Mouse (Mus musculus) lung, postnatal 10 days (tissue): Measurements from ENCODE around the gene Pih1d2.
A peak's percentile ranks its signal among the peaks of the same experiment; 100 is the strongest.

Experiments used
- DNase-seq: peaks from one replicate; pipeline ENCODE4 v3.0.0; 2021

Pih1d2 gene

DNA sequence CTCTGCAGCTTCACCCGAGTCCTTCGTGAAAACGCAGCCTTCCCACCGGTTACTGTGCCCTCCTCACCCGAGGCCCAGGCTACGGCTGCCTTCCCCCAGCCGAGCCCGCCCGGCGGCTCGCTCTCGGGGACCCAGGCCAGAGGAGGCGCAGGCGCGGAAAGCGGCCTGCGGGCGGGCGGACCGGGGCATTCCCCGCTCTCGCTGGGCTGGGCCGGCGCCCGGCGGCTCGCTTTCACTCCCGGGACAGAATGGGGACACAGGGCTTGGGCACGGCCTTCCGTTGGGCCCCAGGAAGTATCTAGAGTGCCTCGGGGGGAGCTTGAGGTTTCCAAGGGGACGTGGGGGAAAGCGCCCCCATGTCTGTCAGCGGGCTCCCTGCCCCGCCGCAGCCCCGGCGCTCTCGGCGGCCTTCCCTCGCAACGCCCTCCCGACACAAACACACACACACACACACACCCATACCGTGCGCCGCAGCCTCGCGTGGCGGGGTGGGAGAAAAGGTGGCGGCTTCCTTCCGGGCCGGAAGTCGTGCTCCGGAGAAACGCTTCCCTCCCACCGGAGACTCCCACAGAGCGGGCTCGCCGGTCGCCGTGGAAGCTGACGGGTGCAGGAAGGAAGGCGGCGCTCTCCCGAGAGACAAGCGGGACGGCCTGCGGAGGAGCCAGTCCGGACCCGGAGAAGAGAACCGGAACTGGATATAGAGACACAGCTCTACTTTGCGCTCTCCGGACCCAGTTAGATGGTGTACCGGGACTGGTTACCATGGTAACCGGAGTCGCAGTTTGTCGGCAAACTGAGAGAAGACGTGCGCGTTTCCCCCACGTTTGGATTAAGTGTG lies at the start of gene Pih1d2, which contains the start of gene Nkapd1:
Pih1d2 (plus strand) TSS at position 556 of the 838 bp plus-strand sequence.
Nkapd1 (minus strand) TSS at position 699 of the 838 bp plus-strand sequence.
- peak; percentile 94 for DNase-seq

GRCm38 (mm10) chr9:50567372-50567771 lies 49.7 kb upstream of the Pih1d2 start:
- DNase-seq = no peak

DNA sequence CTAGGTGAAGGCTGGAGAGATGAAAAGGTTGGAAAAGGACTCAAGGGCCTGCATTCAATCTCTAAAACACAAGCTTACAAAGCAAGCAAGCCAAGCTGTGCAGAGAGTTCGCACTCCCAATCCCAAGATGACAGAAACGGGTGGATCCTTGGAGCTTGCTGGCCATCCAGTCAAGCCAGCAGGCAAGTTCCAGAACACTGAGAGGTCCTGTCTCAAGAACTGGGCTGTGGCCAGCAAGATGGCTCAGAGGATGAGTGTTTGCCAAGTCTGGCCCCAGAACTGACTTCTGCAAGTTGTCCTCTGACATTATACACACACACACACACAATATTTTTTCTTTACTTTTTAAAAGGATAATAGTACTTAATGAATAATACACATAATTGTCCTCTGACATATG lies 49.2 kb upstream of the Pih1d2 start:
- no peak for DNase-seq

GRCm38 (mm10) chr9:50569599-50570525 lies 47.3 kb upstream of the Pih1d2 start:
- no peak for DNase-seq

- no peak for DNase-seq
These were observed 36.8 kb upstream of the Pih1d2 start for GRCm38 (mm10) chr9:50580370-50580769.

DNA sequence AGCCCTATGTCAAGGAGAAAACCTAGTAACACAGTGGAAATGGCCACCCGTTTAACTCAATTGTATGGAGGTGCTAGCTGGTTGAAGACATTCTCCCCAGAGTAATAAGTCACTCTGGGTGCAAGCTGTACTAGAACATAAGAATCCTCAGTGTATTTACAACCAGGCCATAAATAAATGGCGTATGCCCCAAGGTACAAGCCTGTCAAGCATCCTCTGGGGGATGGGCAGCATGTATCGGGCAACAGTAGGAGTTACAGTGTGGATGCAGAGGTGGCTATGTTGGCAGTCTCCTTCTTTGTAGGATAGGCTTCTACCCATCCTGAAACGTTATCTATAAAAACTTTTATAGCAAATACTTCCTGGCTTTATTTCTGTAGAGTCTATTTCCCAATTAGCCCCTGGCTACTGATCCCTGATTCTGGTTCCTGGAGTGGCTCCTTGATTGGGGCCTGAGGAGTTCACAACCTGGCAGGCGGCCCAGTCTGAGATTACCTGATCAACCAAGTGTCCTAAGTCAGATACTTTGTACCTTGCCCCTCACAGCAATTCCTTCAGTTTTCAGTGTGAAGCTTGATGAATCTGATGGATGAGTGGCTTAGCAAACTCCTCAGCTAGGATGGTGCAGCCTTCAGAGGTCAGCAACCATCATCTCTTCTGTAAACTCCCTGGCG lies 31.8 kb upstream of the Pih1d2 start:
- DNase-seq = no peak

- DNase-seq = no peak
These were observed 30.2 kb upstream of the Pih1d2 start for GRCm38 (mm10) chr9:50586955-50587354.

DNA sequence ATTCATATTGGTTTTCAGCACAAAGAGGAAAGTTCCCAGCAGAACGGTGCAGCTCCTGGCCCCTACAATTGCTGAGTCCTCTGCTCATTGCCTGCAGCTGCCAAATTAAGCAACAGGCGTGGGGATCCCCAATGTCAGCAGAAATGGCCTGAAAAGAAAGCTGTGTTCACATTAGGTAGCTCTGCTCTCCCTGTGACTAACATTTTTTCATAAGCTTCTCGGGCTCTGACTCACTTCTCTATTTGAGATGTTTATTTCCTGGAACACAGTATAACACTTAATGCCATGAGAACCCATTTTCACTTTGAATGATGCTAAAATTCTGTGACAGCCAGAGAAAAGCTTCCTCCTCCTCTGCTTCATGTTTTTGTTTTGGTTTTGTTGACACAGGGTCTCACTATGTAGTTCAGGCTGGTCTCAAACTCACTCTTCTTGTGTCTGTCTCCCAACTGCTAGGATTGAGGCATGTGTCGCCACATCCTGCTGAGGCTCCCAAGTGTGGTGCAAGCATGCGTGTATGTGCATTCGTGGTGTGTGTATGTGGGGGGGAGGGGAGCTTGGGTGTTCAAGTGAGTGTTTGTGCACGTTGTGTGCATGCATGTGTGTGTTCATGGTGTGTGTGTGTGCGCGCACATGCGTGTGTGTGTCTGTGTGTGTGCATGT lies 26.1 kb upstream of the Pih1d2 start:
- DNase-seq = peak; percentile 24

GRCm38 (mm10) chr9:50592955-50593354 lies 24.2 kb upstream of the Pih1d2 start:
- DNase-seq = no peak

DNA sequence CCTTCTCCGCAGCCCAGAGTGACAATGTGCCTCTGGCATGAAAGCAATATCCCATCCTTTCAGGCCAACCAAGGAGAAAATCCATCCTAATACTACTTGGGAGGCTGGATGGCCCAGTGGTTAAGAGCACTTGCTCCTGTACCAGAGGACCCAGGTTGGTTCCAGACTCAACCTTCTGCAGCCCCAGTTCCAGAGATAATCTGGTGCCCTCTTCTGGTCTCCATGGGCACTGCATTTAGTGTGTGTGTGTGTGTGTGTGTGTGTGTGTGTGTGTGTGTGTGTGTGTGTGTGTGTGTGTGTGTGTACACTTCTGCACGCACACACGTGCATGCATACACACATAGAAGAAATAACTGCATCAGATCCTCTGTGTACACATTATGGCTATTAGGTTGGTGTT lies 23.6 kb upstream of the Pih1d2 start:
- DNase-seq = peak; percentile 52

GRCm38 (mm10) chr9:50594794-50595417 lies 22.2 kb upstream of the Pih1d2 start:
- DNase-seq = no peak

GRCm38 (mm10) chr9:50596973-50597372 lies 20.1 kb upstream of the Pih1d2 start:
- no peak for DNase-seq

- DNase-seq = no peak
These were observed 15.6 kb upstream of the Pih1d2 start for GRCm38 (mm10) chr9:50601536-50601935.

- DNase-seq = no peak
These were observed 14.9 kb upstream of the Pih1d2 start for GRCm38 (mm10) chr9:50602055-50602845.

GRCm38 (mm10) chr9:50603189-50603997 lies 13.7 kb upstream of the Pih1d2 start, which contains the start of the genes Sdhd and Timm8b:
Gene Sdhd, minus strand, starts transcription at chr9:50603812.
Gene Timm8b, plus strand, starts transcription at chr9:50603910.
- peak; percentile 96 for DNase-seq

- DNase-seq = no peak
These were observed 13.2 kb upstream of the Pih1d2 start for GRCm38 (mm10) chr9:50603998-50604324.

DNA sequence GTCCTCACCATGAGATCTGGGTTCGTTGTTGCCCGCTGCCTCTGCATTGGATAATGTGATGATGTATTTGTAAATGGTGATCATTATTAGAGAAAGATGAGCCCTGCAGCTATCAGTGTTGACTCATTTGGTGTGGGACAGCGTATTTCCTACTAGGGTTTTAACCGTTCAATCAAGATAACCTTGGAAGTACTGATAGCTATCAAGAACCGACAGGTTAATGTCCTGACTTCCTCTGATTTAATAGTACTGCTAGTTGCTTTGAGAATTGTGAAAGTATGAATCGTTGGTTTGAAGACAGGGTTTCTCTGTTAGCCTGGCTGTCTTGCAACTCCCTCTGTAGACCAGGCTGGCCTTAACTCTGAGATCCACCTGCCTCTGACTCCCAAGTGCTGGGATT lies 12.8 kb upstream of the Pih1d2 start:
- no peak for DNase-seq

DNA sequence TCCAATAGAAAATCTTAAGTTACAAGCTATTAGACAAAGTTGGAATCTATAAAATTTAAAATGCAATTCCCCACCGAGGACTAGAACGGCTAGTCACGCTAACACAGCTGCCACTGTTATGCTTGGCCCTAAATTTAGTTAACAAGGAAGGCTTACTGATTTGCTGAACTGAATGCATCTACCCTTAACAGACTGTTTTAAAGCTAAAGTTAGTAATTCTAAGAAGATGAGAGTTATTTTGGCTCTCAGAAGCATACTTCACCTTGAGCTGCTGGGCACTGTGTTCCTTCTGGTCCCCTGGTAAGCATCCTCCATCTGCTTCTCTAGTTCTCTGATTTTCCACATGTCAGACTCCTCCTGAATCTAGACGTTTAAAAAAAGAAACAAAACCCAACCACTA lies 5.0 kb upstream of the Pih1d2 start:
- no peak for DNase-seq

GRCm38 (mm10) chr9:50616161-50616560 lies 960 bp upstream of the Pih1d2 start:
- DNase-seq = no peak

DNA sequence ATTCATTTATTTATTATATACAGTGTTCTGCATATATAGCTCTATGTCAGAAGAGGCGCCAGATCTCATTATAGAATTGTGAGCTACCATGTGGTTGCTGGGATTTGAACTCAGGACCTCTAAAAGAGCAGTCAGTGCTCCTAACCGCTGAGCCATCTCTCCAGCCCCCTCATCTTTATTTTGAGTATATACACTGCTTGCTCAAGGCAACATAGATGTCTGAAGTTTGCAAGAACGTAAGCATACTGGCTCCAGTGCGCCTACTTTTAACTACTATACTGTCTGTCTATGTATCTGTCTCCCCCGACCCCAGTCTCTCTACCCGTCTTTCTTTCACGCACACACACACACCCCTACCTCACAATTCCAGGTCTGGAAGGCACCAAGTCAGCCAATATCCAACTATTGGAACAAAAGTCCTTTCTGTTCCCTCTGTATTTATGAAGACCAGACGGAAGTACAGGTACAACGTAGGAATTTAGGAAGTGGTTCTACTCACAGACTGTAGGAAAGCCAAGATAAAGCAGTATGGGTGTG lies 741 bp downstream of the Pih1d2 start:
- no peak for DNase-seq
